Mouse (Mus musculus) forebrain, embryonic 16.5 days (tissue): ENCODE results near the gene Rbm33. TPM values are rescaled to one million over a fixed set of nuclear protein-coding genes. Genes with fewer than 3 reads are reported as not detected.

Experiments used
- polyA plus RNA-seq: library from polyadenylated mRNA; unstranded; fragments of >200 nt; fragmentation: Nextera tagmentation; extraction: Ambion mirVana; gene quantifications from 2 replicates; pipeline ENCODE4 v1.2.1, GENCODE M21; 2015

The Rbm33 gene
- polyA plus RNA-seq, 1 experiment from 2014 or later: 18.8 TPM

Other genes with a start within 250 kb of the Rbm33 start
- gene Insig1, start 245.8 kb upstream of the Rbm33 start, polyA plus RNA-seq: 76.9 and 83.7 TPM in 2 replicates
- not detected in 2 replicates for gene En2, start 151.4 kb upstream of the Rbm33 start, polyA plus RNA-seq
- gene Cnpy1, start 71.3 kb upstream of the Rbm33 start, polyA plus RNA-seq: 1.1 and 2.7 TPM in 2 replicates
- 0.62 and 1.2 TPM in 2 replicates for gene Shh, start 150.1 kb downstream of the Rbm33 start, polyA plus RNA-seq